Mouse (Mus musculus): ENCODE measurements around the gene Spata31d1a.
"Not testable (repeated sequence)": the region's sequence is repeated elsewhere in the genome, so short reads cannot be mapped to it uniquely, and the experiment has no call there.

Spata31d1a gene

DNA sequence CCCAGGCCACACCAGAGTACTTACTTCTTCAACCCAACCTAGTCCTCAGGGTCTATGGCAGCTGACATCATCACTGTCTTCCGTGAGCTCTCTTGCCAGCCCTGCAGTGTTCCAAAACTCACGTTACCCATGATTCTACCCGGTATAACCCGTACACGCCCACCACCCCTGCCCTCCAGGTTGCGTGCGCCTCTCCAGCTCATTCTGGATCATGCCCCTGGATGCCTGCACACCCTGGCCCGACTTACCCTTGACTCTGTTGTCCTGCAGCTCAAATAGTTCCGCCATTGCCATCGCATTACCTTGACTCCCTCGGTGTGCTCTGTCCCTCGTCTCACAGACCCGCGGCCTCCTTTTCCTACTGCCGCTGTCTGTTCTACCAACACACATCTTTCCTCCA is at the start of gene Spata31d1a:
TSS of gene Spata31d1a (minus strand) at position 101 of the 400 bp plus-strand sequence.
- DNase-seq (ENCODE audit: low spot score in 2 of 2) = no peak

- no peak for DNase-seq (ENCODE audit: low spot score in 2 of 2)
These were observed 46.8 kb upstream of the Spata31d1a start for GRCm38 (mm10) chr13:59756906-59757305.

DNA sequence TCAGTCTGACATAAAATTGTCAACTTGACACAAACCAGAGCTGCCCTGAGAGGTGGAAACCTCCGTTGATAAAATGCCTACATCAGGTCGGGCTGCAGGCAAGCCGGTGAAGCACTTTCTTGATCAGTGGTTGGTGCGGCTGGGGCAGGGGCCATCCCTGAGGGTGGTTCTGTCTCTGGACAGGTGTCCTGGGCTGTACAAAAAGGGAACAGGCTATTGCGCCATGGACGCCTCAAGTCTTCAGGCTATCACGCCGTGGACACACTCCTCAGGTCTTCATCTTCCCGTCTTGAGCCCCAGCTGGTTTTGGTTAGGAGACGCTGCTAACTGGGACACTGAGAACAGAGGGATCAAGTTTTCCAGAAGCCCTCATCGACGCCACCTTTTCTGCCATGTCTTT is 40.2 kb upstream of the Spata31d1a start:
- no peak for DNase-seq (ENCODE audit: low spot score in 2 of 2)

DNA sequence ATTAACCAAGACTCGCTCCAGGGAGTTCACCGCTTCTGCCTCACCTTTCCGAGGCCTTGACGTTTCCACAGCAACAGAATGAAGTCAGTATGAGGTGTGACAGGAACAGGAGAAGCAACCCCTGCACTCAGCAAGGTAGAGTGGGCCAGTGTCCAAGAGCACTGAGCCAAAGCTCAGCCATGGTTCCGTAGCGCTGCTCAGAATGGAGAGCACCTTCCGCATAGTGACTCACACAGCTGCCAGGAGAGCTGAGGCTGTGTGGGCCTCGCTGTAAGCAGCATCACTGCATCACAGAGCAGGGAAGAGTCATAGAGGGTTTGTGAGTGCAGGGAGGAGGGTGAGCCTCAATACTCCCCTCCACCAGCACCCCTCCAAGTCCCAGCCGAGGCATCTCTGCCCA is 36.6 kb upstream of the Spata31d1a start, which contains the start of gene 1700014D04Rik:
TSS of gene 1700014D04Rik (minus strand) at position 42 of the 400 bp plus-strand sequence.
- peak in 1 of 2 experiments; percentile 74 for DNase-seq (ENCODE audit: low spot score in 2 of 2)

- no peak for DNase-seq (ENCODE audit: low spot score in 2 of 2)
These were observed 36.0 kb upstream of the Spata31d1a start for GRCm38 (mm10) chr13:59746164-59746563.

DNA sequence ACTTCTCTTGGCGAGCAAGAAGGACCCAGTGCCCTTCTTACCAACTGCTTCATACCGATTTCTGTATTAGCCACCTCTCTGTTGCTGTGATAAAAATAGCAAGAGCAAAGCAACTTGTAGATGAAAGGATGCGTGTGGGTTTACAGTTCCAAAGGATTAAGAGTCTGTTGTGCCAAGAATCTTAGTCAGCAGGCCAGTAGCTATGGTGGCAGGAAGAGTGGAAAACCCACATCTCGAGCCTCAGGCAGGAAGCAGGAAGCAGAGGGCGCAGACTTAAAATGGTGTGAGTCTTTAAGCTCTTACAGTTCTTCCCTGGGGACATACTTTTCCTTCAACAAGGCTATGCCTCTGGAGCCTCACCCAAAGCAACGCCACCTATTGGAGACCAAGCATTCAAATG is 35.3 kb upstream of the Spata31d1a start:
- DNase-seq (ENCODE audit: low spot score in 2 of 2) = no peak

- no peak for DNase-seq (ENCODE audit: low spot score in 2 of 2)
These were observed 31.6 kb upstream of the Spata31d1a start for GRCm38 (mm10) chr13:59741697-59742096.

DNA sequence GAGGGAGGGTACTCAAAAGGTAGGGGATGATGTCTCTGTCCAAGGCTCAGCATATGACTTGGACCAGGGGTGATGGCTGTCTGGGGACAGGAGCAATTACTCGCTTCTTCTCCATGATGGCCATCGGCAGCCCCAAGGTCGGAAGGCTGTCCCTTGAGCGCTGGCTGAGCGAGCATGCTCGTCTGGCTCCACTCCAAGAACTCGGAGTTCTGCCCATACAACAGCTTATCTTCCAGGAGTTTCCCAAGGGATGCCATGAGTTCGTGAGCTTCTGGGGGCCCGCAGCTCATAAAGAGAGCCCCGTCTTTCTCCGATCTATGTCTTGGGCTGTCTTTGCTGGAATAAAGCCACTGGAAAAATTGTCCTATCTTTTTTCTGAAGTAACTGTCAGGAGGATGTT is 31.0 kb upstream of the Spata31d1a start:
- no peak for DNase-seq (ENCODE audit: low spot score in 2 of 2)

DNA sequence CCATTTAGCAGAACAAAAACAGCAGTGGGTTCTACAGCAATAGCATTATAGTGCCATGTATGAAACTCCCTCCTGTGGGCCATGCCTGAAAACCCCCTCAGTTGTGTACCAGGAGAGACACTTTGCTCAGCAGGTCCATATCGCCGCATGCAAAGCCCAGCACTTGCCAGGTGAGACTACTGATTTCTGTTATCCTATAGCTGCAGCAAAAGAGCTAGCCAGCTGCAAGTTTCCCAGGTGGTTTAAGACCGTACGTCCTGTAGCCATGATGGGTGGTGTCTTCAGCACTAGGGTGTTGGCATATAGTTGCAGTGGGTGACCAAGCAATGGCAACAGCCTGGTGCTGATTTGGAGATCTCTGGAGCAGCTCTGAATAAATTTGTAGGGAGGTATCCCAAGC is 29.3 kb upstream of the Spata31d1a start:
- DNase-seq (ENCODE audit: low spot score in 2 of 2) = no peak

GRCm38 (mm10) chr13:59738455-59738854 is 28.3 kb upstream of the Spata31d1a start:
- DNase-seq (ENCODE audit: low spot score in 2 of 2) = no peak

GRCm38 (mm10) chr13:59735190-59735589 is 25.1 kb upstream of the Spata31d1a start:
- DNase-seq (ENCODE audit: low spot score in 2 of 2) = no peak

DNA sequence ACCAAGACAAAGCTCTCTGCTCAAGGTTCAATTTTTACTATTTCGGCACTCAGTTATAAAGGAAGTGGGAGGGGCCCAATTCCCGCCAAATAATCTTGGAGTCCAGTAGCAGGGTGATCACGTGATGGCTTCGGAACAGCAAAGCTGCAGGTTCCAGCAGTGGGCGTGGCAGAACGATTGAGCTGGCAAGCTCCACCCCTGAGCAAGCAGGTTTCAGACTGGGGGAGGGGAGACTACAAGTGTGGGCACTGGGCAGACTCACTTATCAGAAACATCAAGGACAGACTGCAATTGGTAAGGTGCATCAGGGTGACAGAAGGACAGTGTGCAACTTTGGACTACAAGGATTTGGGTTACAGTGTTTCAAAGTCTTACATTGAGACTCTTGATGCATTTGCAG is 24.2 kb upstream of the Spata31d1a start:
- DNase-seq (ENCODE audit: low spot score in 2 of 2) = not testable (repeated sequence)

DNA sequence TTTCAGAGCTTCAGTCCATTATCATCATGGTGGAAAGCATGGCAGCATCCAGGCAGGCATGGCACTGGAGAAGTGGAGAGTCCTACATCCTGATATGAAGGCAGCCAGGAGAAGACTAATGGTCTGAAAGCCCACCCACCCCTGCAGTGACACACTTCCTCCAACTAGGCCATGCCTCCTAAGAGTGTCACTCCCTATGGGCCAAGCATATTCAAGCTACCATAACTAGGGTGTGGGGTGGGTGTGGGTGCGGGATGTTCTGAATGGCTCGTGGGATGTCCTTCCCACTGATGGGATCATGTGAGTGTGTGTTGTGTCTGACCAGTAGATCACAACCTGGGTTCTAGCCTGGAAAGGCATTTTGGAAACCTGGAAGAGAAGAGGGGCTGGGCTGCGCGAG is 23.8 kb upstream of the Spata31d1a start:
- DNase-seq (ENCODE audit: low spot score in 2 of 2) = no peak

GRCm38 (mm10) chr13:59731652-59732051 is 21.5 kb upstream of the Spata31d1a start, which contains the start of gene Spata31d1d:
TSS of gene Spata31d1d (minus strand) at chr13:59731752.
- no peak for DNase-seq (ENCODE audit: low spot score in 2 of 2)

GRCm38 (mm10) chr13:59728378-59729093 is 18.4 kb upstream of the Spata31d1a start:
- DNase-seq (ENCODE audit: low spot score in 2 of 2) = peak; percentile 48 to 91

DNA sequence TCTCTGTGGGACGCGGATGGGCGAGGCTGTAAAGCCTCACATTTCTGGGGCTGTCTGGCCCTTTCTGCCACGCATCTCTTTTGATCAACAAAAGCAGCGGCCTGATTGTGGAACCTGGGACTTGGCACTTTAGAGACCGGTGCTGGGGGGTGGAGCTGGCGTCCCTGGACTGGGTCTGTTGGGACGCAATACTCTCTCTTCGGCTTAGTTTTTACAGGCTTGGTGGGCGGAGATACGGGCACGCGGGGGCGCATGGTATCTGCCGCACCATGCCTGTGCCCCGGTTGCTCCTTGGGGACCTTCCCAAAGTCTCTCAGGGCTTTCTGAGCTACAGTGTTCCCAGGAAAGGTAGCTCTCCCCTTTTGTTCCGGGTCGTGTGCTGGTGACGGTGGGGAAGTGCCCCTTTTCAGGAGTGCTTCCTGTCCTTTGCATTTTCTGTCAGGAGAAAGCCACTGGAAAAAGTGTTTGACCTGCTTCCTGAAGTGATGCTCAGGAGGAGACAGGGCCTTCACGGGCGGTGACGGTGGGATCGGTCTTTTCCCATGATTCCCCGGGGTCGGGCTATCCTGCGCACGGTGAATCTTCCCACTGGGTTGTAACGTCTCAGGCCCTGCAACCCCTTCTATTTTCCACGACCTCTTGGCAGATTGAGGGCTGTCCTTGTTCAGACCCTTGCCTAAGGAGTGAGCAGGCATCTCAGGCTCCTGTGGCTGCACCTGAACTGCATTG is 16.2 kb upstream of the Spata31d1a start:
- DNase-seq (ENCODE audit: low spot score in 2 of 2) = no peak

DNA sequence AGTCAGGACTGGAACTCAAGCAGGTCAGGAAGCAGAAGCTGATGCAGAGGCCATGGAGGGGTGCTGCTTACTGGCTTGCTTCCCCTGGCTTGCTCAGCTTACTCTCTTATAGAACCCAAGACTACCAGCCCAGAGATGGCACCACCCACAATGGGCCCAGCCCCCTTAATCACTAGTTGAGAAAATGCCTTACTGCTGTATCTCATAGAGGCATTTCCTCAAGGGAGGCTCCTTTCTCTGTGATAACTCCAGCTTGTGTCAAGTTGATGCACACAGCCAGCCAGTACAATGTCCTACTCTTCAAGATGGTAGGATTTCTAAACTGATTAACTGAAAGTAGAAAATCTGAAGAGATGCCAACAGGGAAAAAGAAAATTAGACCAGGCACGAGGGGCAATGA is 12.0 kb upstream of the Spata31d1a start:
- DNase-seq (ENCODE audit: low spot score in 2 of 2) = not testable (repeated sequence)

GRCm38 (mm10) chr13:59719475-59719874 is 9.3 kb upstream of the Spata31d1a start:
- no peak for DNase-seq (ENCODE audit: low spot score in 2 of 2)

- DNase-seq (ENCODE audit: low spot score in 2 of 2) = not testable (repeated sequence)
These were observed 8.8 kb upstream of the Spata31d1a start for GRCm38 (mm10) chr13:59718857-59719440.

DNA sequence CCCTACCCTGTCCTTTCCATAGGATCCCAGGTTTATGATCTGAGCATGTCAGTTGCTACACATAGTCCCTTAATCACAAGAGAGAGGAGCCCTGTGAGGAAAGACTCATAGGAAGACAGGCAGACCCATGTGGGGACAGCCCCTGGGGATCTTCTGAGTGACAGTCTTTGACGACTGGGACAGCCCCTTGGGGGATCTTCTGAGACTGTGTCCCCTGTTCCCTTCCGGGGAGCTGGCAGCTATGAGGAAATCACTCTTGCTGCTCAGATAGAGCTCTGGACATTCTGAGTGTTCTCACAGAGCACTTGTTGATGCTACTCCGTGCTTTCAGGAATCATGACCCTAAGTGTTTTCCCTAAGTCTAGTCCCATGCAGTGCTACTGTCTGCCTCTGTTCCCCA is 3.6 kb upstream of the Spata31d1a start:
- DNase-seq (ENCODE audit: low spot score in 2 of 2) = no peak

DNA sequence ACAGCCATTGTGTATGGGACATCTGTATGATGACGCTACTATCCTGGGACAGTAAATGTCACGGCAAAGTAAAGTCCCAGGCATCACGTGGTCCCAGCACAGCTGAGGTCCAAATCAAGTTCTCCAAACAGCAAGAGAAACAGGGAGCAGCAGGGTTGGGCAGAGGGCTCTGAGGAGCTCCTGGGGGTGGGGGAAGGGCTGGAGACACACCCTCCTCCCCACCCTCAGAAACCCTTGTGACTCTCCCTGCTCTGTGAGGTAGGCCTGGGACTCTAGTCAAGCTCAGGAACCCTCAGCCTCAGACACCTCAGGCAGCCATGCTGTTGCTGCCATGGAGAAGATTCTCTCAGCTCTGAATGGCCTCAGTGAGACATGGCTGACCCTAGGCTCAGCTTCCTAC is 1.9 kb upstream of the Spata31d1a start, which contains the start of gene Spata31d1b:
TSS of gene Spata31d1b (plus strand) at position 301 of the 400 bp plus-strand sequence.
- not testable (repeated sequence) for DNase-seq (ENCODE audit: low spot score in 2 of 2)

- DNase-seq (ENCODE audit: low spot score in 2 of 2) = peak in 1 of 2 experiments; percentile 22
These were observed 5.6 kb downstream of the Spata31d1a start for GRCm38 (mm10) chr13:59704562-59704961.
